Mouse (Mus musculus) left cerebral cortex, adult 2 months (tissue): ENCODE measurements at regions not wholly inside any gene's neighbourhood (a gene's known extent, or its start where the extent isn't known, plus 50 kb on each side); places are given as distances from the start of the nearest gene placed in this dataset.

Experiments
- DNase-seq, 2 experiments: peaks; one replicate each; pipeline ENCODE4 v3.0.0; 2021 to 2022; ENCODE audit warnings: low spot score in 2 of 2, mixed read lengths in 1 of 2; ENCODE audit errors: extremely low spot score in 1 of 2
- H3K27ac ChIP-seq: fragments of 200-600 bp; 2 replicates; pipeline ENCODE4 v1.8.1; 2022
- H3K4me3 ChIP-seq: fragments of 200-600 bp; 2 replicates; pipeline ENCODE4 v1.8.1; 2022
- CTCF ChIP-seq: fragments of 200-600 bp; IDR thresholded peaks from 2 replicates; pipeline ENCODE4 v1.8.1; 2022; ENCODE audit warnings: antibody characterized with exemption, mild to moderate bottlenecking, moderate library complexity
- intact Hi-C: fragments of 180-260 bp; cut with DNase I; formaldehyde crosslinking; loops from one replicate; pipeline ENCODE4 v1.15.1; 2025

- intact Hi-C loops, result no loop called here
- no peak for DNase-seq
- Histone ChIP-seq H3K27ac (no peak overlapping the region), H3K4me3 (no peak overlapping the region)
- no peak for TF ChIP-seq CTCF
Observed at GRCm38 (mm10) chr5:118984797-118985408, 424.4 kb downstream of the Med13l start.

GRCm38 (mm10) chr5:118987376-118988000 is 427.0 kb downstream of the Med13l start:
- DNase-seq, result no peak
- Histone ChIP-seq H3K27ac (no peak overlapping the region), H3K4me3 (no peak overlapping the region)
- no peak for TF ChIP-seq CTCF
- intact Hi-C loops, result no loop called here

- Histone ChIP-seq H3K27ac (no peak overlapping the region), H3K4me3 (no peak overlapping the region)
- TF ChIP-seq CTCF, result no peak
- no peak for DNase-seq
- intact Hi-C loops, result no loop called here
Observed at GRCm38 (mm10) chr5:118999124-118999523, 438.6 kb downstream of the Med13l start.

- TF ChIP-seq CTCF, result no peak
- no peak overlapping the region for H3K27ac ChIP-seq
- peak overlapping the region; percentile 14; the same call in 1 of the 2 replicates for H3K4me3 ChIP-seq
- DNase-seq, result no peak
- intact Hi-C loops, result no loop called here
Observed at GRCm38 (mm10) chr5:119005825-119006471, 445.5 kb downstream of the Med13l start.

GRCm38 (mm10) chr5:119010048-119010447 is 449.6 kb downstream of the Med13l start:
- no peak for DNase-seq
- intact Hi-C loops, result no loop called here
- H3K4me3 ChIP-seq, result no peak overlapping the region
- H3K27ac ChIP-seq, result no peak overlapping the region
- TF ChIP-seq CTCF, result no peak

- intact Hi-C loops, result no loop called here
- no peak overlapping the region for H3K27ac ChIP-seq
- no peak overlapping the region for H3K4me3 ChIP-seq
- no peak for TF ChIP-seq CTCF
- no peak for DNase-seq
Observed at GRCm38 (mm10) chr5:119015181-119015580, 454.7 kb downstream of the Med13l start.

GRCm38 (mm10) chr5:119015606-119016255 is 455.3 kb downstream of the Med13l start:
- no peak overlapping the region for H3K27ac ChIP-seq
- intact Hi-C loops, result no loop called here
- no peak for DNase-seq
- no peak for TF ChIP-seq CTCF
- H3K4me3 ChIP-seq, result no peak overlapping the region

GRCm38 (mm10) chr5:119016420-119016819 is 455.9 kb downstream of the Med13l start:
- no peak overlapping the region for H3K4me3 ChIP-seq
- H3K27ac ChIP-seq, result no peak overlapping the region
- TF ChIP-seq CTCF, result no peak
- DNase-seq, result no peak
- intact Hi-C loops, result no loop called here

- no peak for DNase-seq
- no peak for TF ChIP-seq CTCF
- Histone ChIP-seq H3K27ac (no peak overlapping the region), H3K4me3 (no peak overlapping the region)
- intact Hi-C loops, result no loop called here
Observed at GRCm38 (mm10) chr5:119023947-119024346, 463.5 kb downstream of the Med13l start.

- TF ChIP-seq CTCF, result no peak
Observed at GRCm38 (mm10) chr5:119032051-119032450, 471.6 kb downstream of the Med13l start.

GRCm38 (mm10) chr5:119044548-119044947 is 484.1 kb downstream of the Med13l start:
- intact Hi-C loops, result no loop called here
- TF ChIP-seq CTCF, result no peak
- DNase-seq, result no peak

More at GRCm38 (mm10) chr5:119032051-119032450, 471.6 kb downstream of the Med13l start:
- DNase-seq, result no peak
- Histone ChIP-seq H3K27ac (no peak overlapping the region), H3K4me3 (no peak overlapping the region)
- intact Hi-C loops, result no loop called here

GRCm38 (mm10) chr5:119047581-119047980 is 487.1 kb downstream of the Med13l start:
- Histone ChIP-seq H3K27ac (no peak overlapping the region), H3K4me3 (no peak overlapping the region)
- no peak for DNase-seq
- no peak for TF ChIP-seq CTCF
- intact Hi-C loops, result no loop called here

More at GRCm38 (mm10) chr5:119044548-119044947, 484.1 kb downstream of the Med13l start:
- no peak overlapping the region for H3K4me3 ChIP-seq
- no peak overlapping the region for H3K27ac ChIP-seq
